Mouse (Mus musculus) hindbrain, embryonic 15.5 days (tissue): ENCODE data around the gene Dync1li2. TPM values are rescaled to one million over a fixed set of nuclear protein-coding genes. Genes with fewer than 3 reads are reported as not detected.

Experiments used
- ATAC-seq: fragments of 200-750 bp; cut with Nextera tagmentation; 2 replicates; pipeline ENCODE4 v1.8.0; 2017; ENCODE audit warnings: low read depth, moderate number of reproducible peaks, moderate TSS enrichment; ENCODE audit not compliant: low FRiP score
- H3K27ac ChIP-seq: fragments of 300-500 bp; sonication (generic); replicated peaks from 2 replicates; pipeline ENCODE4 v1.5.1; 2015; ENCODE audit warnings: mild to moderate bottlenecking, inconsistent platforms
- H3K27me3 ChIP-seq: fragments of 300-500 bp; sonication (generic); 2 replicates; pipeline ENCODE4 v1.6.1; 2015; ENCODE audit warnings: control low read depth, inconsistent platforms
- H3K36me3 ChIP-seq: fragments of 300-500 bp; sonication (generic); 2 replicates; pipeline ENCODE4 v1.6.1; 2015; ENCODE audit warnings: control low read depth, inconsistent platforms
- H3K4me1 ChIP-seq: fragments of 300-500 bp; sonication (generic); replicated peaks from 2 replicates; pipeline ENCODE4 v1.6.1; 2015; ENCODE audit warnings: control low read depth, inconsistent platforms
- H3K4me2 ChIP-seq: fragments of 300-500 bp; sonication (generic); 2 replicates; pipeline ENCODE4 v1.6.1; 2015; ENCODE audit warnings: moderate library complexity, mild to moderate bottlenecking, inconsistent platforms
- H3K4me3 ChIP-seq: fragments of 300-500 bp; sonication (generic); 2 replicates; pipeline ENCODE4 v1.5.1; 2015; ENCODE audit warnings: mild to moderate bottlenecking, inconsistent platforms
- H3K9ac ChIP-seq: fragments of 300-500 bp; sonication (generic); 2 replicates; pipeline ENCODE4 v1.6.1; 2015; ENCODE audit warnings: inconsistent platforms
- H3K9me3 ChIP-seq: fragments of 300-500 bp; sonication (generic); 2 replicates; pipeline ENCODE4 v1.6.1; 2016; ENCODE audit warnings: control low read depth, inconsistent platforms
- WGBS: fragments of 180-500 bp; shearing (Covaris S2); methylation state at CpG from one replicate; pipeline ENCODE4 v1.1.7; 2015; 5-methylcytosine and 5-hydroxymethylcytosine counted together
- polyA plus RNA-seq: library from polyadenylated mRNA; unstranded; fragments of >200 nt; fragmentation: Nextera tagmentation; extraction: Ambion mirVana; gene quantifications from 2 replicates; pipeline ENCODE4 v1.2.1, GENCODE M21; 2015

Gene Dync1li2
- polyA plus RNA-seq = 106 and 109 TPM in 2 replicates

DNA sequence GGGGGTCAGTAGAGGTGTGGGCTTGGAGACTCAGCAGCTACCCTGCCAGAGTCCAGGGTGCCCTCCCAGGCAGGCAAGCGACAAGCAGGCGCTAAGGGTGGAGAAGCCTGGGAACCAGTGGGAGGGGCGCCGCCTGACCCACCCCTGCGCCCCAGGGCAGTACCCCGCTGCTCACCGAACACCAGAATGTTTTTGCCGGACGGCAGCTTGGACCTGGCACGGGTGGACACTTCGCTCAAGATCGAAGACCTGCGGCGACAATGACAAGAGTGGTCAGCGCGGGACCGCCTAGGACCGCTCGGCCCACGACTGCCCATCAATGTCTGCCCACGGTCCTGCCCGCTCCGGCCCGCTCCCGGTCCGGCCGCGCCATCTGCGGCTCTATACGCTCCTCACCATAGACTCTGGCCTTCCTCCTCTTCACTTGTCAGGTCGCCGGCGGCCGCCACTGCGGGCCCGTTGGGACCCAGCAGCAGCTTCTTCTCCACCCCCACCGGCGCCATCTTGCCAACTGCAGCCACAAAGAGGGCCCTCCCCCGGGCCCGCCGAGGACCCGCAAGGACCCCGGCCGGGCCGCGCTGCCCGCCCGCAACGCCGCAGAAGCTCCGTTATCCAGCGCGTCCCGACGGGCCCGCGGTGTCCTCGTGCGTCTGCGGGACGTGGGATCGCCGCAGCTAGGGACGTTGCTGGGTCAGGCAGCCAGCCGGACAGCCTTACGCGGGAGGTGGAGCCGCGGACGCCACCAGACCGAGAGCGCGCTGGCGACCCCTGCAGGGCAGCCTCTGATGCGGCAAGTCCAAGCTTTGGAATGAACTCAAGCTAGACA, at the start of gene Dync1li2:
TSS of gene Dync1li2 (minus strand) at position 749 of the 826 bp plus-strand sequence.
- peak within 1 kb of the TSS; percentile 80 for H3K4me2 ChIP-seq
- H3K36me3 ChIP-seq = peaks cover 21% of the 10 kb centered on the region
- peak within 1 kb of the TSS; percentile 95 for H3K27ac ChIP-seq
- peak within 1 kb of the TSS; percentile 92 for H3K4me3 ChIP-seq
- H3K9me3 ChIP-seq = no peaks in the 10 kb centered on the region
- peaks cover 15% of the 10 kb centered on the region for H3K4me1 ChIP-seq
- H3K9ac ChIP-seq = peak within 1 kb of the TSS; percentile 97
- H3K27me3 ChIP-seq = no peaks in the 10 kb centered on the region
- WGBS = under 1% methylated on average over 67 of the region's 75 CpGs
- peak; percentile 90 for ATAC-seq

DNA sequence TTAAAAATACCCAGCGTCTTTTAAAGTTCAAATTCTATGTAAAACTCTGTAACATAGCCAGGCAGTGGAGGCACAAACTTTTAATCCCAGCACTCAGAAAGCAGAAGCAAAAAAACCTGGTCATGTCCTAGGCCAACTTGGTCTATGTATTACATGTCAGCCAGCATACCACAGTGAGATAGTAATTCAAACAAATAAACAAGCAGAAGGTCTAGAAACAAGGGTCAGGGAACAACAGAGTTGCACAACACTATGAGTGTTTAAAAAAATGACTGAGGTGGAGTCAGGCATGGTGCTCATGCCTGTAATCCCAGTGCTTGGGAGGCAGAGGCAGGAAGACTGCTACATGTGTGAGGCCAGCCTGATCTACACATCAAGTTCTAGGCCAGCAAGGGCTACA, 36.2 kb upstream of the Dync1li2 start:
- ATAC-seq = no peak
- no peaks in the 10 kb centered on the region for H3K9me3 ChIP-seq
- H3K27ac ChIP-seq = no peak overlapping the region
- no peak overlapping the region for H3K4me3 ChIP-seq
- no peaks in the 10 kb centered on the region for H3K36me3 ChIP-seq
- H3K4me1 ChIP-seq = no peaks in the 10 kb centered on the region
- H3K27me3 ChIP-seq = no peaks in the 10 kb centered on the region
- WGBS = 78% methylated on average over 1 of the region's 1 CpGs
- no peak overlapping the region for H3K4me2 ChIP-seq
- no peak overlapping the region for H3K9ac ChIP-seq

DNA sequence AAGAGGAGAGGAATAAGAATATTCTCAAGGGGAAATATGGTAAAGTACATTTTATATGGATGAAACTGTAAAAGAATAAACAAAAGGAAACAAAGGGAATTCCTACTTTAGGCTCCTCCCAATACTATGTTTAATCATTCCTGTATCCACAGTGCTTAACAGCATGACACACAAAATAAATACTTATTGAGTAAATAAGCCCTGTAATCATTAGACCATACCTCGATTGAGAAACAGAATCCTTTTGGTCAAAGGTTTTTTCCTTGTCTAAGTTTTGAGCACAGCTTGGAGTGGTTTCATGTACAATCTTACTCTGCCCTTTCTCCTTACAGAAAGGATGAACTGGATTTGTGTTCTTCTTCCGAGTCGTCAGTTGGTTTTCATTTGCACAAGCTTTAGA, 29.6 kb upstream of the Dync1li2 start:
- Histone ChIP-seq H3K27ac (no peak overlapping the region), H3K36me3 (no peaks in the 10 kb centered on the region), H3K4me1 (no peaks in the 10 kb centered on the region), H3K27me3 (no peaks in the 10 kb centered on the region), H3K4me3 (no peak overlapping the region), H3K4me2 (no peak overlapping the region), H3K9me3 (no peaks in the 10 kb centered on the region), H3K9ac (no peak overlapping the region)
- 90% methylated on average over 3 of the region's 3 CpGs for WGBS
- no peak for ATAC-seq

DNA sequence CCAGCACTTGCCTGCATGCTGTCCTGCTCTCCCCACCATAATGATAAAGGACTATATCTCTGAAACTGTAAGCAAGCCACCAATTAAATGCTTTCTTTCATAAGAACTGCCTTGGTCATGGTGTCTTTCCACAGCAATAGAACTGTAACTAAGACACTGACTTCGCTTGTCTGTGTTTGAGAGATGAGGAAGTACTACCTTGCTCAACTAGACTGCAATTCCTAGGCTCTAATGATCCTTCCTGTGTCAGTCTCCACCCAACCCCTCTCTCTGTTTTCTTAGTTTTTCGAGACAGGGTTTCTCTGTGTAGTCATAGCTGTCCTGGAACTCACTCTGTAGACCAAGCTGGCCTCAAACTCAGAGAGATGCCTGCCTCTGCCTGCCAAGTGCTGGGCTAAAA, 24.6 kb upstream of the Dync1li2 start:
- no peak overlapping the region for H3K9ac ChIP-seq
- no peaks in the 10 kb centered on the region for H3K4me1 ChIP-seq
- no peak overlapping the region for H3K4me3 ChIP-seq
- 78% methylated on average over 2 of the region's 2 CpGs for WGBS
- H3K27ac ChIP-seq = no peak overlapping the region
- H3K9me3 ChIP-seq = no peaks in the 10 kb centered on the region
- no peak overlapping the region for H3K4me2 ChIP-seq
- no peaks in the 10 kb centered on the region for H3K36me3 ChIP-seq
- ATAC-seq = no peak
- no peaks in the 10 kb centered on the region for H3K27me3 ChIP-seq

DNA sequence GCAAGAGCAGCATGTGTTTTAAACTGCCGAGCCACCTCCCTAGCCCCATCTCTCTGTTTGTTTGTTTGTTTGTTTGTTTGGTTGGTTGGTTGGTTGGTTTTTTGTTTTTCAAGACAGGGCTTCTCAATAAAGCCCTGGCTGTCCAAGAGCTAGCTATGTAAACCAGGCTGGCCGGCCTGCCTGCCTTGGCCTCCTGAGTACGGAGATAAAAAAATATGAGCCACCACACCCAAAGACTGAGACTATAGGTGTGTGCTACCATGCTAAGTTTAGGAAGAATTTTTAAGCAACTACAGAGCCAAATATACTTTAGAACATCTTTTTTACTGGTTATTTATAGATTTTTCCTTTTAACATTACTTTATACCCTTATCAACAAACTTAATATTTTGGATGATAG, 9.3 kb upstream of the Dync1li2 start:
- 82% methylated on average over 3 of the region's 3 CpGs for WGBS
- Histone ChIP-seq H3K36me3 (no peaks in the 10 kb centered on the region), H3K4me3 (no peak overlapping the region), H3K9ac (no peak overlapping the region), H3K9me3 (no peaks in the 10 kb centered on the region), H3K4me2 (no peak overlapping the region), H3K27me3 (no peaks in the 10 kb centered on the region), H3K4me1 (no peaks in the 10 kb centered on the region), H3K27ac (no peak overlapping the region)
- no peak for ATAC-seq

DNA sequence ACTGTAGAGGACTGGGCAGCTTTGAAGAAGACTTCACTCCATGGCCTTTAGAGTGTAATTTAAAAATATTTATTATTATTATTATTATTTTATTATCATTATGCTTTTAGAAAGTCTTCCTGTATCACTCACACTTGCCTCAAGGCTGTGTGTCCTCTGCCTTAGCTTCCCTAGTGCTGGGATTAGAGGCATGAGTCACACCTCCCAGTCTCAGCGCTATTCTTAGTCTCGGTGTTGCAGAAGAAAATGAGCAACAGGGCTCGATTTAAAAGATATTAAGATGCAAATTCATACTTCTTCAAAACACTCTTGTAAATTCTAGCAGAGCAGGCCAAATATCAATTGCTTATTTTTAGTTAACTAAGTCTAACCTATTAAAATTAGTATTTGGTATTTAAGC, 5.9 kb upstream of the Dync1li2 start:
- Histone ChIP-seq H3K27ac (no peak overlapping the region), H3K4me2 (no peak overlapping the region), H3K27me3 (no peaks in the 10 kb centered on the region), H3K36me3 (no peaks in the 10 kb centered on the region), H3K9me3 (no peaks in the 10 kb centered on the region), H3K4me3 (no peak overlapping the region), H3K4me1 (no peaks in the 10 kb centered on the region), H3K9ac (no peak overlapping the region)
- no peak for ATAC-seq
- WGBS = 75% methylated on average over 3 of the region's 3 CpGs

DNA sequence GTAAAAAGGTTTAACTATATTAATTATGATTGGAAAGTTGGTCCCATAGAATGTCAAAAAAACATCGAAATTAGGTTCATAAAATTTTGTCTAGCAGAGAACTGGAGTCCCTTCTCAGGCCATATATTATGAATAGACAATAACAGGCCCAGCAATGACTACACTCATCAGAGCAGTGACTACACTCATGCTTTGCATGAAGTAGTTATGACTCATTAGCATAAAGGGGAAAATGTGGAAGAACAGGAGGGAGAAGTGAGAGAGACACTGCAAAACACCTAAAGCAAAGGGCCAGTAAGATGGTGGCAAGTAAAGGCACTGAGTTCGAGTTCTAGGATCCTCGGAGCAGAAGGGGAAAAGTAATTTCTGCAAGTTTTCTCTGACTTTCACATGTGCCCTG, 3.2 kb upstream of the Dync1li2 start:
- Histone ChIP-seq H3K9me3 (no peaks in the 10 kb centered on the region), H3K9ac (no peak overlapping the region), H3K4me3 (no peak overlapping the region), H3K4me1 (peaks cover 9% of the 10 kb centered on the region), H3K27ac (no peak overlapping the region), H3K4me2 (no peak overlapping the region), H3K27me3 (no peaks in the 10 kb centered on the region), H3K36me3 (no peaks in the 10 kb centered on the region)
- no peak for ATAC-seq
- 90% methylated on average over 3 of the region's 3 CpGs for WGBS

DNA sequence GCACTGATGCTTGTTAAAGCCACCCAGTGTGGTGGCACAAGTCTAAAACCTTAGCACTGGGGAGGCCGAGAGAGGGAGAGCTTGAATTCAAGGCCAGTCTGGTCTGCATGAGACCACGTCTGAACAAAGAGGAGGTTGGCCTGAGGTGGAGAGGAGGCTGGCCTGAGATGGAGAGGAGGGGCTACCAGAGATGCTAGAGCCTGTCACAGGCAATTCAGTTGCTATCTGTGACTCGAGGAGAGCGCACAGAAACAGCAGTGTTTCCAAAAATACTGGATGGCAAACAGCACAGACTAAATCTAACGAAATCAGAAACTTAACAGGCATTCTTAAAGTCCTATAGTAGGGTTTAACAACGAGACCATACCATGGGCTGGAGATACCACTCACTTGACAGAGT, 2.4 kb upstream of the Dync1li2 start:
- Histone ChIP-seq H3K4me2 (no peak overlapping the region), H3K27me3 (no peaks in the 10 kb centered on the region), H3K9ac (no peak overlapping the region), H3K4me1 (peaks cover 15% of the 10 kb centered on the region), H3K4me3 (no peak overlapping the region), H3K36me3 (peaks cover 4% of the 10 kb centered on the region; the same call in 1 of the 2 replicates), H3K9me3 (no peaks in the 10 kb centered on the region), H3K27ac (no peak overlapping the region)
- WGBS = 68% methylated on average over 6 of the region's 6 CpGs
- ATAC-seq = no peak

DNA sequence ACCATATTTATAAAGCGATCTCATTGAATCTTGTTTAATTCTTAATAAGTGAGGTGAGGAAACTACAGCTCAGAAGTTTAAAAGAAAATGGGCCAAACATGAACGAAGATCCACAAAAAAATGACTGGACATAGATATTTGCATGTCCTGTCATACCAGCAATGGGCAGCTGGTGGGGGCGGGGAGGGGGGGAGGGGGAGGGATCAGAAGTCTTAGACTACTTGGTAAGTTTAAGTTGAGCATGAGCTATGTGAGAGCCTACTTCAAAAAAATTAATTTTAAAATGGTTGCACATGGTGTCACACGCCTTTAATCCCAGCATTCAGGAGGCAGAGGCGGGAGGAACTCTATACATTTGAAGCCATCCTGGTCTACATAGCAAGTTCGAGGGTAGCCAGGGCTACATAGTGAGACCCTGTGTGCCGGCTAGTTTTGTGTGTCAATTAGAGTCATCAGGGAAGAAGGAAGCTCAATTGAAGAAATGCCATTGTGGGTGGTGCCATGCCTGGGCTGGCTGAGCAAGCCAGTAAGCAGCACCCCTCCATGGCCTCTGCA, 355 bp upstream of the Dync1li2 start:
- Histone ChIP-seq H3K9ac (no peak overlapping the region), H3K9me3 (no peaks in the 10 kb centered on the region), H3K27me3 (no peaks in the 10 kb centered on the region), H3K36me3 (peaks cover 20% of the 10 kb centered on the region), H3K4me3 (peak overlapping the region; percentile 92), H3K27ac (peak overlapping the region; percentile 95; the same call in 1 of the 2 replicates), H3K4me1 (peaks cover 15% of the 10 kb centered on the region), H3K4me2 (peak overlapping the region; percentile 80)
- WGBS = 63% methylated on average over 7 of the region's 7 CpGs
- ATAC-seq = peak; percentile 57

DNA sequence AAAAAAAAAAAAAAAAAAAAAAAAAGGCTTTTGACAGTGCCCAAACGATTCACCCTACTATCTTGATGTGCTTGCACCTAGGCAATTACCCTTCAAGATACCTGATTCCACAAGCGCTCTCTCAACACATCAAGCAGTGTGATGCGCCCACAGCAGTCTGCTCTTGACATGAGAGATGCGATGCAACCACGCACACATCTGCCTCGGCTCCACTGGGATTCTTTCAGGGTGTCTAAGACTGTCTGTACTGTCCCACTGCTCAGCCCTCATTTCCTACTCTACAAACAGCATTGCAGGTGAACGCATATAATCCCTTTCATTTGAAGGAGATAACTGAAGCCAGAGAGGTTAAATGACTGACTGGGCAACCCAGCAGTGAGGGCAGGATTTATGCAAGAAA, 1.2 kb downstream of the Dync1li2 start:
- peaks cover 30% of the 10 kb centered on the region for H3K36me3 ChIP-seq
- peaks cover 15% of the 10 kb centered on the region for H3K4me1 ChIP-seq
- ATAC-seq = no peak
- H3K9me3 ChIP-seq = no peaks in the 10 kb centered on the region
- peak overlapping the region; percentile 97 for H3K9ac ChIP-seq
- 42% methylated on average over 7 of the region's 7 CpGs for WGBS
- no peaks in the 10 kb centered on the region for H3K27me3 ChIP-seq
- peak overlapping the region; percentile 92 for H3K4me3 ChIP-seq
- H3K4me2 ChIP-seq = peak overlapping the region; percentile 80
- H3K27ac ChIP-seq = peak overlapping the region; percentile 95; the same call in 1 of the 2 replicates

DNA sequence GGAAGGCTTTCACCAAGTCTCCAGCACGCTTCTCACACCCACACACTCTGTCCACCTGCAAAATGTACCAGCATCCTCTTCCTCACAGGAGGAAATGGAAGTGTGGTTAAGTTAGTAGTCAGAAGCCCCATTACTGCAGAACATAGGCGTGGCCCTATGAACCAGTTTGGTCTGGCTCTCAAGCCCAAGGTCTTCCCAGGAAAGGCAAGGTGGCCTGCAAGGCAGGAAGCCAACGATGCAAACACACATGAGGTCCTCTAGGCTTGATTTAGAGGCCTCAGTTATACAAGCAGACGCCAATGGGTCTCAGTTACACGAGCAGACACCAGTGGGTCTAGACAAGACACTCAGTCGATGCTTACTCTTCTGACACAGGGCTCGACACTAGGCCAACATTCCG, 3.4 kb downstream of the Dync1li2 start:
- no peak for ATAC-seq
- Histone ChIP-seq H3K9me3 (no peaks in the 10 kb centered on the region), H3K36me3 (peaks cover 44% of the 10 kb centered on the region), H3K4me1 (peaks cover 36% of the 10 kb centered on the region), H3K27ac (no peak overlapping the region), H3K4me3 (no peak overlapping the region), H3K4me2 (no peak overlapping the region), H3K27me3 (no peaks in the 10 kb centered on the region), H3K9ac (no peak overlapping the region)
- 98% methylated on average over 8 of the region's 8 CpGs for WGBS

DNA sequence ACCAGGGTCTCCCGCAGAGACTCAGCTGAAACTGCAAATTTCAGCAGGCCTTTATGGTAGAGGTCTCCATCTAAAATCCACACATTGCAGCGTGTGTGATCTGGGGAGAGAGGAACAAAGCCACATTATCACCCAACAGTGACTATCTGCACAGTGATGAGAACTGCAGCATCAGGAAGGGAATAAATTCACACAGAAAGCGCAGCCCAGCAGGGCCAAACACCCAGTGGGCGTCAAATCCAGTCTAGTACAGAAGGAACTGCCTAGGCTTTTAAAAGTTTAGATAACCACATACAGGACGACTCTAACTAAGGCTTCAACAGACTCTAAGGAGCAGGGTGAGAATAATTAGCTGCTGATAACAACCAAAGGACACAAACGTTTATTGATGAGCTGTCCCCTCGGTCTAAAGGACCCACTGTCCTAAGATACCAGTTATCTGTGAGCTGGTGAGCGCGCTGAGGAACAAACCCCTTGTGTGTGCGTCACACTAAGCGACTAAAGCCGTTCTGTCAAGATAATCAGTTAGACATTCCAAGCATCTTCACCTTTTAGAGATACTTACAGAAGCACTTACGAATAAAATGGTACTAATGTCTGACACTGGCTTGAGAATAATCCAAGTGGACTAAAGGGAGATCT, 5.2 kb downstream of the Dync1li2 start:
- H3K27ac ChIP-seq = no peak overlapping the region
- H3K36me3 ChIP-seq = peaks cover 58% of the 10 kb centered on the region
- H3K4me1 ChIP-seq = peaks cover 38% of the 10 kb centered on the region
- 90% methylated on average over 13 of the region's 13 CpGs for WGBS
- no peak overlapping the region for H3K4me3 ChIP-seq
- H3K9me3 ChIP-seq = no peaks in the 10 kb centered on the region
- ATAC-seq = no peak
- no peak overlapping the region for H3K9ac ChIP-seq
- H3K27me3 ChIP-seq = no peaks in the 10 kb centered on the region
- no peak overlapping the region for H3K4me2 ChIP-seq
